Mouse (Mus musculus) left cerebral cortex, postnatal 36 days (tissue): Measurements from ENCODE around the gene Clic1. TPM values are rescaled to one million over a fixed set of nuclear protein-coding genes. Genes with fewer than 3 reads are reported as not detected.
A peak's percentile ranks its signal among the peaks of the same experiment; 100 is the strongest.

Experiments used
- DNase-seq, 2 experiments: peaks; one replicate each; pipeline ENCODE4 v3.0.0; 2021 to 2022; ENCODE audit warnings: low spot score in 2 of 2, mixed read lengths in 1 of 2
- intact Hi-C: fragments of 180-260 bp; cut with DNase I; formaldehyde crosslinking; loops from one replicate; pipeline ENCODE4 v1.15.1; 2025
- total RNA-seq, 2 experiments: library from RNA; stranded (reverse); gene quantifications; 2 replicates each; pipeline ENCODE4 v1.2.3; 2021

Clic1 gene
- total RNA-seq, 2 experiments from 2014 or later = 8.4 to 8.5 TPM

GRCm38 (mm10) chr17:35018171-35018570 is 31.6 kb upstream of the Clic1 start:
- intact Hi-C loops = no loop called here
- no peak for DNase-seq

GRCm38 (mm10) chr17:35019894-35020293 is 29.9 kb upstream of the Clic1 start:
- DNase-seq = no peak
- intact Hi-C loops = loop anchor here (2.0 to 5.0 kb wide), 2 partner anchors 39 to 102 kb away; partner anchors contain the start of genes Csnk2b, Ddah2 and Gpank1

GRCm38 (mm10) chr17:35020551-35020950 is 29.2 kb upstream of the Clic1 start:
- intact Hi-C loops = loop anchor here (2.0 to 5.0 kb wide), 2 partner anchors 38 to 102 kb away; partner anchors contain the start of genes Csnk2b, Ddah2 and Gpank1
- no peak for DNase-seq

GRCm38 (mm10) chr17:35021163-35021808 is 28.5 kb upstream of the Clic1 start:
- intact Hi-C loops = loop anchor here (1.0 to 5.0 kb wide), 3 partner anchors 38 to 101 kb away; partner anchors contain the start of genes Csnk2b, Ddah2 and Gpank1
- peak; percentile 75 to 85 for DNase-seq

- intact Hi-C loops = loop anchor here (1.0 to 5.0 kb wide), 3 partner anchors 37 to 100 kb away; partner anchors contain the start of genes Csnk2b, Ddah2 and Gpank1
- DNase-seq = no peak
Measured at GRCm38 (mm10) chr17:35021842-35022477, 27.8 kb upstream of the Clic1 start.

- no peak for DNase-seq
- intact Hi-C loops = loop anchor here (5.0 kb wide), 1 partner anchor 100 kb away; the partner anchor contains the start of genes Csnk2b and Gpank1
Measured at GRCm38 (mm10) chr17:35022541-35023060, 27.2 kb upstream of the Clic1 start.

- intact Hi-C loops = loop anchor here (5.0 kb wide), 1 partner anchor 99 kb away; the partner anchor contains the start of genes Csnk2b and Gpank1
- no peak for DNase-seq
Measured at GRCm38 (mm10) chr17:35023221-35023620, 26.5 kb upstream of the Clic1 start.

GRCm38 (mm10) chr17:35023756-35024155 is 26.0 kb upstream of the Clic1 start:
- no peak for DNase-seq
- intact Hi-C loops = loop anchor here (5.0 kb wide), 1 partner anchor 99 kb away; the partner anchor contains the start of genes Csnk2b and Gpank1

- no peak for DNase-seq
- intact Hi-C loops = loop anchor here (5.0 kb wide), 1 partner anchor 98 kb away; the partner anchor contains the start of genes Csnk2b and Gpank1
Measured at GRCm38 (mm10) chr17:35024261-35024660, 25.5 kb upstream of the Clic1 start.

- intact Hi-C loops = loop anchor here (5.0 kb wide), 1 partner anchor 97 kb away; the partner anchor contains the start of genes Csnk2b and Gpank1
- DNase-seq = no peak
Measured at GRCm38 (mm10) chr17:35024691-35025488, 24.9 kb upstream of the Clic1 start.

GRCm38 (mm10) chr17:35026206-35026605 is 23.6 kb upstream of the Clic1 start:
- DNase-seq = no peak
- intact Hi-C loops = no loop called here

GRCm38 (mm10) chr17:35027277-35028068 is 22.3 kb upstream of the Clic1 start, which contains the start of gene Sapcd1:
TSS of gene Sapcd1 (minus strand) at chr17:35028016.
- DNase-seq = peak in 1 of 2 experiments; percentile 28
- intact Hi-C loops = no loop called here

GRCm38 (mm10) chr17:35028315-35028714 is 21.5 kb upstream of the Clic1 start:
- DNase-seq = no peak
- intact Hi-C loops = no loop called here

- DNase-seq = no peak
- intact Hi-C loops = no loop called here
Measured at GRCm38 (mm10) chr17:35029691-35030532, 19.9 kb upstream of the Clic1 start.

GRCm38 (mm10) chr17:35031272-35031671 is 18.5 kb upstream of the Clic1 start:
- intact Hi-C loops = no loop called here
- DNase-seq = no peak

- intact Hi-C loops = no loop called here
- DNase-seq = no peak
Measured at GRCm38 (mm10) chr17:35031880-35032279, 17.9 kb upstream of the Clic1 start.

GRCm38 (mm10) chr17:35032323-35032870 is 17.4 kb upstream of the Clic1 start:
- intact Hi-C loops = no loop called here
- no peak for DNase-seq
